Mouse (Mus musculus) heart, embryonic 13.5 days (tissue): ENCODE results near the gene Rln3. TPM values are rescaled to one million over a fixed set of nuclear protein-coding genes. Genes with fewer than 3 reads are reported as not detected.

Experiments used
- ATAC-seq: fragments of 200-750 bp; cut with Nextera tagmentation; 2 replicates; pipeline ENCODE4 v1.8.0; 2017; ENCODE audit warnings: moderate TSS enrichment; ENCODE audit not compliant: insufficient number of reproducible peaks, low FRiP score, low TSS enrichment; ENCODE audit errors: extremely low read depth
- H3K27ac ChIP-seq: fragments of 300-500 bp; sonication (generic); replicated peaks from 2 replicates; pipeline ENCODE4 v1.5.1; 2015; ENCODE audit warnings: moderate library complexity, mild to moderate bottlenecking, inconsistent platforms
- H3K27me3 ChIP-seq: fragments of 300-500 bp; sonication (generic); replicated peaks from 2 replicates; pipeline ENCODE4 v1.6.1; 2015; ENCODE audit warnings: mild to moderate bottlenecking, inconsistent platforms
- H3K36me3 ChIP-seq: fragments of 300-500 bp; sonication (generic); 2 replicates; pipeline ENCODE4 v1.6.1; 2015; ENCODE audit warnings: mild to moderate bottlenecking, inconsistent platforms
- H3K4me1 ChIP-seq: fragments of 300-500 bp; sonication (generic); 2 replicates; pipeline ENCODE4 v1.6.1; 2015; ENCODE audit warnings: inconsistent platforms
- H3K4me2 ChIP-seq: fragments of 300-500 bp; sonication (generic); 2 replicates; pipeline ENCODE4 v1.6.1; 2015; ENCODE audit warnings: inconsistent platforms, mild to moderate bottlenecking, moderate library complexity
- H3K4me3 ChIP-seq: fragments of 300-500 bp; sonication (generic); 2 replicates; pipeline ENCODE4 v1.5.1; 2015; ENCODE audit warnings: moderate library complexity, mild to moderate bottlenecking, inconsistent platforms
- H3K9ac ChIP-seq: fragments of 300-500 bp; sonication (generic); 2 replicates; pipeline ENCODE4 v1.6.1; 2015; ENCODE audit warnings: inconsistent platforms, mild to moderate bottlenecking, moderate library complexity
- H3K9me3 ChIP-seq: fragments of 300-500 bp; sonication (generic); 2 replicates; pipeline ENCODE4 v1.6.1; 2016; ENCODE audit warnings: inconsistent platforms
- WGBS: fragments of 180-500 bp; shearing (Covaris S2); methylation state at CpG from one replicate; pipeline ENCODE4 v1.1.7; 2015; ENCODE audit warnings: mixed read lengths; 5-methylcytosine and 5-hydroxymethylcytosine counted together
- polyA plus RNA-seq: library from polyadenylated mRNA; unstranded; fragments of >200 nt; fragmentation: Nextera tagmentation; extraction: Ambion mirVana; gene quantifications from 2 replicates; pipeline ENCODE4 v1.2.1, GENCODE M21; 2015

Rln3 gene
- polyA plus RNA-seq, 1 experiment from 2014 or later = not detected

DNA sequence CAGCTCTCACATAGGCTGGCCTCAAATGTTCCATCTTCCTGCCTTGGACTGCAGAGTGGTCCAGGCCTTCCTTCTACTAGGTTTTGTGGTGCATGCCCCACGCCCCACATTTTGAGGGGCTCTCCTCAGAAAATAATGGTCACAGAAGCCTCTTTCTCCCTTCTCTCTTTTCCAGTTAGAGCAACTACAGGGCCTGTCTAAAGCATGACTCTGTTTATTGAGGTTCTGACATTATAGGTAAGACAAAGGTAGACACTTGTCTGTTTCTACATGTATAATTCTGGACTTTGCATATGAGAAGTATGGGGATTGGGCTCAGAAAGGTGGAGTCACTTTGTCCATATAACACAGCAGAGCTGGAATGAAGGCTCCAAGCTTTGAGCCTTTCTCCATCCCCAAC lies 20.2 kb upstream of the Rln3 start, which contains the start of gene Gm10643:
Gene Gm10643 (minus strand): TSS at position 101 of the 400 bp plus-strand sequence.
- WGBS = 82% methylated on average over 1 of the region's 1 CpGs
- ATAC-seq = no peak
- peak within 1 kb of the TSS; percentile 88 for H3K4me3 ChIP-seq

DNA sequence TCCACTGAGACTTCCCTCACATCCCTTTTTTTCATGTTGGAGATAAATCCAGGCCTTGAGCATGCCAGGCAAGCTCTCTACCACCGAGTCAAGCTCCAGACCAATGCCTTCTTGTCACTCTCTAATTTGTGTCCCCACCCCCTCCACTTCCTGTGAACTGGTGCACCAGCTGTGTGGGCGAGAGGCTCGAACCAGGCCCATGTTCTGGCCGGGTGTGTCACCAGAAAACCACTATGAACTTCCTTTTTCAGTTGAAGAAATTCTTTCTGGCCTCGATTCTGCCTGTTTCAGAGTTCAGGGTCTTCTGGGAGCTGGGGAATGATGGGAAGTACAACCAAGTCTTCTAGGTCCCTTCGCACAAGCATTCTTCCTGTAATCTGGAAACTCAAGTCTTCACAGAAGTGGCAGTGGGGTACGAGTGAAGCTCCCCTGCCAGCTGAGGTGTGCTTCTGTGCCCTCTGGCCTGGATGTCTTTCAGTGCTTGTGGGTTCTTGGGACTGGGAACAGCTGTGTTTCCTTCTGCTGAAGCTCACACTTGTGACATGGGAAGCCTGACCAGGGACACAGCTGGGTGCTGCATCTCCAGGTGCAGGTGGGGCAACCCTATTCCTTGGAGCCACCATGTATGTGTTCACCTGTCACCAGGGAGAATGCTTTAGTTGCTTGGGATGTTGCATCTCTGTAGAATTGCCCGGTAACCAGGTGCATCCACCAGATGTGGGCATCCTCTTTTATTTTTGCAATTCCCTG lies 19.2 kb upstream of the Rln3 start:
- no peak for ATAC-seq
- Histone ChIP-seq H3K4me1 (peaks cover 24% of the 10 kb centered on the region), H3K4me3 (no peak overlapping the region), H3K27ac (no peak overlapping the region), H3K9me3 (no peaks in the 10 kb centered on the region), H3K4me2 (no peak overlapping the region), H3K27me3 (no peaks in the 10 kb centered on the region), H3K36me3 (no peaks in the 10 kb centered on the region), H3K9ac (no peak overlapping the region)
- 55% methylated on average over 8 of the region's 8 CpGs for WGBS

More for the DNA sequence above, 20.2 kb upstream of the Rln3 start, which contains the start of gene Gm10643:
- Histone ChIP-seq H3K27me3 (no peaks in the 10 kb centered on the region), H3K4me2 (peak within 1 kb of the TSS; percentile 84), H3K27ac (peak within 1 kb of the TSS; percentile 90), H3K4me1 (peaks cover 34% of the 10 kb centered on the region), H3K9ac (peak within 1 kb of the TSS; percentile 88), H3K9me3 (no peaks in the 10 kb centered on the region), H3K36me3 (no peaks in the 10 kb centered on the region)

DNA sequence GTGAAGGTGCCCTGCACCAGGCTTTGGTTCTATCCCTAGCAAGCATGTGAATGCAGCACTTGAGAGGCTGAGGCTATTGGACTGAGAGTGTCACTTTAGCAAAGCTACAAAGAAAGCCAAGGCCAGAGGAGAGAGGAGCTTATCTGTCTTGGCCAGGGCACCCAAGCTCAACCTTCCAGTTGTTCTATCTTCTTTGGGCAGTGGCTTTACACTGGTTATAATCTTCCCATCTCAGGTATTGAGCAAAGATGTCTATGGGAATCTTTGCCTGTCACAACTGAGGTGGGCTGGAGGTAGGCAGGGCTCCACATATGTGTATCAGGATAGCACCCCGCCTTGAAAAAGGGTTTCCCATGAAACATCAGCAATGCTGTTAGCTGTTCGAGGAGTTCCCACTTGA lies 15.4 kb upstream of the Rln3 start:
- no peak overlapping the region for H3K27ac ChIP-seq
- H3K9me3 ChIP-seq = no peaks in the 10 kb centered on the region
- H3K27me3 ChIP-seq = no peaks in the 10 kb centered on the region; the same call in 1 of the 2 replicates
- 69% methylated on average over 2 of the region's 2 CpGs for WGBS
- no peak overlapping the region for H3K4me3 ChIP-seq
- no peak overlapping the region for H3K9ac ChIP-seq
- H3K4me2 ChIP-seq = no peak overlapping the region
- ATAC-seq = no peak
- 0 out of 2 replicates have a peak, but pooled peaks cover 1% of the 10 kb centered on the region for H3K4me1 ChIP-seq
- H3K36me3 ChIP-seq = no peaks in the 10 kb centered on the region

DNA sequence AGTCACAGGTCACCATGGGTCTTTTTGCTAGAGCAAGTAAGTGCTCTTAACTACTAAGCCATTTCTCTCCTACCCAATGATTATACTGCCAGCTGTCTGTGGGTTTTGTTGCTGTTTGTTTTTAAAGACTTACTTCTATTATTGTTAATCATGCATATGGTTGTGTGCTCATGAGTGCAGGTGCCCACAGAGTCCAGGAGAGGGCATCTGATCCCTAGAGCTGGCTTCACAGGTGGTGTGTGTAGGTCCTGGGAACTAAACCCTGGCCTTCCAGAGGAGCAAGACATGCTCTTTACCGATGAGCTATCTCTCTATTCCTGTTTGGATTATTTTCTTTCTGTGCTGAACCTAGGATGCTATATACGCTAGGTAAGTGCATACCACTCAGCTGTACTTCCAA lies 14.4 kb upstream of the Rln3 start:
- H3K9ac ChIP-seq = no peak overlapping the region
- no peak for ATAC-seq
- no peak overlapping the region for H3K27ac ChIP-seq
- H3K9me3 ChIP-seq = no peaks in the 10 kb centered on the region
- H3K36me3 ChIP-seq = no peaks in the 10 kb centered on the region
- H3K4me3 ChIP-seq = no peak overlapping the region
- no peak overlapping the region for H3K4me2 ChIP-seq
- no peaks in the 10 kb centered on the region for H3K4me1 ChIP-seq
- no peaks in the 10 kb centered on the region; the same call in 1 of the 2 replicates for H3K27me3 ChIP-seq
- WGBS = 92% methylated on average over 2 of the region's 2 CpGs

DNA sequence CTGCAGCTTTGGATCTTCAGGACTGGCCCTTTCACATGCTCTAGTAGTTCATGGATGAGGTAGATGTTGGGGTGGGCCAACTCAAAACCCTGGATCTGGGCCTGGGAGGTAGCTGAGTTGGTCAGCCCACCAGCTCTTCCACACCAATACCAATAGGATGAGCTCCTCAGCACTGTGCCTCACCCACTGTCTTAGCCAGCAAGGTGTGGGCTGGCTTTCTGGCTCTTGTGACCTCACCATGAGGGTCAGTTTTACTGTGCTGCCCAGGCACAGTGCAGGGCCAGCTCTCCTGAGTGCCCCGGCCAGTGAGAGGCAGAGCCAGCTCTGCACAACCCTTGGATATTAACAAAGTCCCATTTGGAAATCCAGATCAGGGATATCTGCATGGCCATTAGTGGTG lies 13.0 kb upstream of the Rln3 start:
- no peaks in the 10 kb centered on the region; the same call in 1 of the 2 replicates for H3K27me3 ChIP-seq
- H3K4me3 ChIP-seq = no peak overlapping the region
- H3K9me3 ChIP-seq = no peaks in the 10 kb centered on the region
- peaks cover 3% of the 10 kb centered on the region for H3K4me1 ChIP-seq
- no peaks in the 10 kb centered on the region for H3K36me3 ChIP-seq
- H3K9ac ChIP-seq = no peak overlapping the region
- ATAC-seq = no peak
- H3K27ac ChIP-seq = no peak overlapping the region
- WGBS = 77% methylated on average over 1 of the region's 1 CpGs
- H3K4me2 ChIP-seq = no peak overlapping the region

DNA sequence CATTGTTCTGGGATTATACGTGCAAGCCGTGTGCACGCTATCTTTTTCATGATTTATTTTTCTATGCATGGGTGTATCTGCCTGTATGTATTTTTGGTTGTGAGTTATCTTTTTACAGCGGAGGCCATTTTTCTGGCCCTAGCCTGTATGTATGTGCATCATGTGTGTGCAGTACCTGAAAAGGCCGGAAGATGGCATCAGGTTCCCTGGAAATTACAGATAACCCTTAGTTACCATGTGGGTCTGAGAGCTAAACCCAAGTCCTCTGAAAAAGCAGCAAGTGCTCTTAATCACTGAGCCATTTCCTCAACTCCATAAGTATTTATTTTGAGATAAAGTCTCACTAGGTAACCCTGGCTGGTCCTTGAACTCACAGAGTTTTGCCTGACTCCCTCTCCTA lies 8.4 kb upstream of the Rln3 start:
- WGBS = 80% methylated on average over 5 of the region's 5 CpGs
- ATAC-seq = no peak
- Histone ChIP-seq H3K9me3 (no peaks in the 10 kb centered on the region), H3K36me3 (no peaks in the 10 kb centered on the region), H3K9ac (no peak overlapping the region), H3K4me1 (peaks cover 25% of the 10 kb centered on the region), H3K27me3 (peaks cover 6% of the 10 kb centered on the region; the same call in 1 of the 2 replicates), H3K4me2 (no peak overlapping the region), H3K4me3 (no peak overlapping the region), H3K27ac (0 out of 2 replicates have a peak overlapping the region, but pooled peaks have one; percentile 12)

DNA sequence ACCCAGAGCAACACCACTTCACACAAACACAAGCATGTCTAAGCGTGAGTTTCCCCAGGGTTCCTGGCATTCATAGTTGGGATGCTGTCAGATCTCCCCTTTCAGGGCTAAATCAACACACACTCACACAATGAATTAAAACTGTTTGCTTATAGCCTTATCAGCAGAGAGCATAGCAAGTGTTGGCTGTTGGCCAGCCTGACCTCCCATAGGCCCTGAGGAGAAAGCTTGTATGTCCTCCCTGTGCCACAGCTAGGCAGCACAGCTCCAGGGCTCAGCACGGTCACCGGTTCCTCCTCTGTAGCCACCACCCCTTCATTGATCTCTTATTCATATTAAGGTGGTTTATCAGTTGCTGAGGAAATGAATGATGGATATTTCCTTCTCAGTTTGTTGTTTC lies 7.9 kb upstream of the Rln3 start:
- H3K4me2 ChIP-seq = no peak overlapping the region
- H3K4me3 ChIP-seq = no peak overlapping the region
- ATAC-seq = peak; percentile 54; the same call in 1 of the 2 replicates
- H3K36me3 ChIP-seq = no peaks in the 10 kb centered on the region
- no peaks in the 10 kb centered on the region for H3K9me3 ChIP-seq
- H3K9ac ChIP-seq = 0 out of 2 replicates have a peak overlapping the region, but pooled peaks have one; percentile 25
- H3K27ac ChIP-seq = peak overlapping the region; percentile 51
- peaks cover 6% of the 10 kb centered on the region; the same call in 1 of the 2 replicates for H3K27me3 ChIP-seq
- WGBS = 34% methylated on average over 3 of the region's 3 CpGs
- peaks cover 25% of the 10 kb centered on the region for H3K4me1 ChIP-seq

DNA sequence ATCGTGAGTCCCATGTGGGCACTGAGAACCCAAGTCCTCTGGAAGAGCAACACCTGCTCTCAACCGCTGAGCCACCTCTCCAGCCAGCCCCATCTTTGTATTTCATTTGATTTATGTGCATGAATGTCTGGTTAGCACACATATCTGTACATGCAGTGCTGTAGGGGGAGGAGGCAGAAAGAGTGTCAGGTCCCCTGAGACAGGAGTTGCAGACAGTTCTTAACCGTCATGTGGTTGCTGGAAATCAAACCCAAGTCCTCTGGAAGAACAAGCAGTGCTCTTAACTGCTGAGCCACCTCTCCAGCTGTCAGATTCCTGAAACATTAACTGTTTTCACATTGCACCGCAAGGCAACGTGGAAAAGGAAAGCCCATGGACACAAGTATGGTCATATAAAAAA lies 3.4 kb upstream of the Rln3 start:
- H3K4me3 ChIP-seq = no peak overlapping the region
- no peak overlapping the region for H3K4me2 ChIP-seq
- peaks cover 30% of the 10 kb centered on the region for H3K4me1 ChIP-seq
- H3K36me3 ChIP-seq = no peaks in the 10 kb centered on the region
- H3K27ac ChIP-seq = no peak overlapping the region
- H3K27me3 ChIP-seq = peaks cover 35% of the 10 kb centered on the region
- no peak overlapping the region for H3K9ac ChIP-seq
- ATAC-seq = no peak
- WGBS = 72% methylated on average over 5 of the region's 5 CpGs
- H3K9me3 ChIP-seq = peaks cover 4% of the 10 kb centered on the region; the same call in 1 of the 2 replicates

DNA sequence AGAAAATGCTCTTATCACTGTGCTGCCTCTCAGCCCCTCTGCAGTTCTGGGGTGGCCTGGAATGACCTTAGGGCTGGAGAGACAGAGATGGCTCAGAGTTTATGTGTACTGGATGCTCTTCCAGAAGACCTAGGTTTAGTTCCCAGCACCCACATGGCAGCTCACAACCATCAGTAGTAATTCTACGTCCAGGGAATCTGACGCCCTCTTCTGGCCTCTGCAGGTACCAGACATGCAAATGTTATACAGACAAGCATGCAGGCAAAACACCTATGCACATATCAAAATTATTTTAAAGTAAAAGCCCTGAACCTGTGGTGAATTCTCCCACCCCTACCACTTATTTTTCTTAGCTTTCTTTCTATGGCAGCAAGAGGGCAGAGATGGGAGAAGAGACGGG lies 1.7 kb upstream of the Rln3 start:
- Histone ChIP-seq H3K27ac (no peak overlapping the region), H3K27me3 (peaks cover 50% of the 10 kb centered on the region), H3K4me1 (peaks cover 26% of the 10 kb centered on the region), H3K9ac (no peak overlapping the region), H3K9me3 (peaks cover 4% of the 10 kb centered on the region; the same call in 1 of the 2 replicates), H3K4me2 (no peak overlapping the region), H3K36me3 (no peaks in the 10 kb centered on the region), H3K4me3 (no peak overlapping the region)
- 72% methylated on average over 3 of the region's 3 CpGs for WGBS
- ATAC-seq = no peak

DNA sequence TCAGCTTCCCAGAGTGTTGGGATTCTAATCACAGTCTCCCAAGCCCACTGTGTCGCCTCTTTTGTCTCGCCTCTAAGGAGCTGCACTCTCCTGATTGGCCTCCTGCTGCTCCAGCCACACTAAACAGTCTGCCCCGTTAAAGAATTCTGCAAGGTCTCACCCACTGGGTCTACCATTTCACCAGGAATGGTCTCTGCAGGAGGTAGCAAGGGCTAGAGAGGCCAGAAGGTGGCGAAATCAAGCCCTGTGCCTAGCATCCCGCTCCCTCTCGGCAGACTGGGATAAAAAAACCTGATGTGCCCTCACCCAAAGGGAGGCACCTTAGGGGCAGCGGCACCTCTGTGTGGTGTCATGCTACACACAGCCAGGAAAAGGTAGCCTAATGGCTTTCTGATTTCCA lies 697 bp downstream of the Rln3 start:
- peaks cover 20% of the 10 kb centered on the region; the same call in 1 of the 2 replicates for H3K4me1 ChIP-seq
- no peak overlapping the region for H3K9ac ChIP-seq
- no peaks in the 10 kb centered on the region for H3K36me3 ChIP-seq
- H3K4me2 ChIP-seq = 0 out of 2 replicates have a peak overlapping the region, but pooled peaks have one; percentile 45
- H3K27me3 ChIP-seq = peaks cover 64% of the 10 kb centered on the region
- no peak for ATAC-seq
- peaks cover 4% of the 10 kb centered on the region; the same call in 1 of the 2 replicates for H3K9me3 ChIP-seq
- H3K27ac ChIP-seq = no peak overlapping the region
- H3K4me3 ChIP-seq = no peak overlapping the region
- WGBS = 13% methylated on average over 7 of the region's 7 CpGs

DNA sequence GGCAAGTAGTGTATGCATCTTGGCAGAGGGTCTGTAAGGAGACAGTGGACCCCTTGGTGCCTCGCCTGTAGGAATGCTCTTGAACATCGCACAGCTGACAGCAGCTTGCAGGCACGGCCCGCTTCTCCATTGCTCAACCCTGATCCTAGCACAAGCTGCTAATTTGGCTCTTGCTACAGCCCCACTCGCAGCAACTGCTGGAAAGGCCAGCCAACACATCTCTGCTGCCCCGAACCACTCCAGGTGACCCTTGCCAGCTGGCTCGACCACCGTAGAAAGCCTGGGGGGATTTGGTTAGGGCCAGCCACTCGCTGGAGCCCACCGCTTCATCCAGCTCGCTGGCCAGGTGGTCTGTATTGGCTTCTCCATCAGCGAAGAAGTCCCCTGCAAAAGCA lies 1.9 kb downstream of the Rln3 start:
- H3K4me3 ChIP-seq = peak overlapping the region; percentile 53
- peaks cover 58% of the 10 kb centered on the region for H3K27me3 ChIP-seq

More for the DNA sequence above, 1.9 kb downstream of the Rln3 start:
- no peak for ATAC-seq
- 37% methylated on average over 12 of the region's 12 CpGs for WGBS
- peaks cover 4% of the 10 kb centered on the region; the same call in 1 of the 2 replicates for H3K9me3 ChIP-seq
- peaks cover 20% of the 10 kb centered on the region; the same call in 1 of the 2 replicates for H3K4me1 ChIP-seq
- peak overlapping the region; percentile 78 for H3K4me2 ChIP-seq
- no peak overlapping the region for H3K27ac ChIP-seq
- H3K36me3 ChIP-seq = no peaks in the 10 kb centered on the region
- peak overlapping the region; percentile 77 for H3K9ac ChIP-seq
